Mouse (Mus musculus) MEL (cell line): ENCODE data around the gene Apol7e. TPM values are rescaled to one million over a fixed set of nuclear protein-coding genes. Genes with fewer than 3 reads are reported as not detected.

Source experiments
- DNase-seq: peaks from one replicate; pipeline ENCODE4 v3.0.0; 2011; ENCODE audit warnings: low read depth, low spot score
- H3K27ac ChIP-seq: 2 replicates; pipeline ENCODE4 v1.5.1; 2012; ENCODE audit warnings: low read depth, mild to moderate bottlenecking, control low read depth, low read length, moderate library complexity; ENCODE audit not compliant: control insufficient read depth
- H3K27me3 ChIP-seq, 2 experiments: fragments of 150-350 bp in 1 of 2; sonication (generic) in 1 of 2; 2 replicates each; pipeline ENCODE4 v1.6.1; 2012; ENCODE audit warnings: low read length in 2 of 2, mild to moderate bottlenecking in 2 of 2, improper control_type of control experiment in 1 of 2, moderate library complexity in 1 of 2; ENCODE audit not compliant: insufficient read depth in 2 of 2, control insufficient read depth in 1 of 2
- H3K36me3 ChIP-seq, 2 experiments: 2 replicates each; pipeline ENCODE4 v1.6.1; 2012 to 2014; ENCODE audit warnings: low read length in 2 of 2, improper control_type of control experiment in 1 of 2, inconsistent platforms in 1 of 2, mild to moderate bottlenecking in 1 of 2; ENCODE audit not compliant: insufficient read depth in 2 of 2, control insufficient read depth in 1 of 2
- H3K4me1 ChIP-seq, 2 experiments: fragments of 150-350 bp in 1 of 2; sonication (generic) in 1 of 2; 2 replicates each; pipeline ENCODE4 v1.6.1; 2012; ENCODE audit warnings: low read length in 2 of 2, improper control_type of control experiment in 1 of 2, mild to moderate bottlenecking in 1 of 2; ENCODE audit not compliant: insufficient read depth in 2 of 2, control insufficient read depth in 1 of 2
- H3K4me3 ChIP-seq, 2 experiments: fragments of 150-350 bp in 1 of 2; sonication (generic) in 1 of 2; 2 replicates each; pipeline ENCODE4 v1.5.1; 2012; ENCODE audit warnings: low read depth in 2 of 2, low read length in 2 of 2, mild to moderate bottlenecking in 2 of 2, moderate library complexity in 2 of 2, control low read depth in 1 of 2, improper control_type of control experiment in 1 of 2; ENCODE audit not compliant: control insufficient read depth in 1 of 2, insufficient read depth in 1 of 2
- H3K79me2 ChIP-seq: 2 replicates; pipeline ENCODE4 v1.6.1; 2012; ENCODE audit warnings: mild to moderate bottlenecking, low read length, moderate library complexity; ENCODE audit not compliant: control insufficient read depth, poor library complexity, insufficient read depth
- H3K9ac ChIP-seq: 2 replicates; pipeline ENCODE4 v1.6.1; 2012; ENCODE audit warnings: low read depth, mild to moderate bottlenecking, control low read depth, low read length, moderate library complexity; ENCODE audit not compliant: control insufficient read depth, poor library complexity, severe bottlenecking
- H3K9me3 ChIP-seq: fragments of 150-350 bp; sonication (generic); replicated peaks from 2 replicates; pipeline ENCODE4 v1.6.1; 2012; ENCODE audit warnings: mild to moderate bottlenecking, low read length, improper control_type of control experiment, moderate library complexity; ENCODE audit not compliant: insufficient read depth
- BHLHE40 ChIP-seq: IDR thresholded peaks from 2 replicates; pipeline ENCODE4 v1.6.1; 2012; ENCODE audit warnings: low read depth, mild to moderate bottlenecking, inconsistent platforms, low read length, improper control_type of control experiment, borderline replicate concordance
- ELF1 ChIP-seq: IDR thresholded peaks from 2 replicates; pipeline ENCODE4 v1.6.1; 2014; ENCODE audit warnings: low read depth, mild to moderate bottlenecking, inconsistent platforms, low read length, improper control_type of control experiment, moderate library complexity
- HCFC1 ChIP-seq: IDR thresholded peaks from 2 replicates; pipeline ENCODE4 v1.6.1; 2012; ENCODE audit warnings: low read depth, mild to moderate bottlenecking, inconsistent platforms, low read length, improper control_type of control experiment, moderate library complexity
- JUND ChIP-seq: IDR thresholded peaks from 2 replicates; pipeline ENCODE4 v1.6.1; 2011; ENCODE audit warnings: low read depth, mild to moderate bottlenecking, improper control_type of control experiment, low read length
- KAT2A ChIP-seq: conservative IDR thresholded peaks from 2 replicates; pipeline ENCODE4 v1.6.1; 2012; ENCODE audit warnings: low read depth, low read length, improper control_type of control experiment, inconsistent platforms
- MAX ChIP-seq: IDR thresholded peaks from 2 replicates; pipeline ENCODE4 v1.6.1; 2011; ENCODE audit warnings: low read length, improper control_type of control experiment
- MXI1 ChIP-seq: IDR thresholded peaks from 2 replicates; pipeline ENCODE4 v1.6.1; 2011; ENCODE audit warnings: mild to moderate bottlenecking, low read depth, low read length, improper control_type of control experiment
- NRF1 ChIP-seq: IDR thresholded peaks from 2 replicates; pipeline ENCODE4 v1.6.1; 2014; ENCODE audit warnings: low read depth, mild to moderate bottlenecking, inconsistent platforms, low read length, improper control_type of control experiment, moderate library complexity; ENCODE audit not compliant: poor library complexity, insufficient read depth, severe bottlenecking
- POLR2A ChIP-seq, 2 experiments: IDR thresholded peaks; 2 replicates each; pipeline ENCODE4 v1.6.1; 2011 to 2012; ENCODE audit warnings: low read length in 2 of 2, mild to moderate bottlenecking in 2 of 2, control low read depth in 1 of 2, improper control_type of control experiment in 1 of 2, low read depth in 1 of 2, moderate library complexity in 1 of 2; ENCODE audit not compliant: control insufficient read depth in 1 of 2, insufficient read depth in 1 of 2, poor library complexity in 1 of 2
- POLR2AphosphoS2 ChIP-seq: IDR thresholded peaks from 2 replicates; pipeline ENCODE4 v1.6.1; 2011; ENCODE audit warnings: low read length, improper control_type of control experiment
- RCOR1 ChIP-seq: IDR thresholded peaks from 2 replicates; pipeline ENCODE4 v1.6.1; 2012; ENCODE audit warnings: low read depth, mild to moderate bottlenecking, inconsistent platforms, low read length, improper control_type of control experiment
- UBTF ChIP-seq: IDR thresholded peaks from 2 replicates; pipeline ENCODE4 v1.6.1; 2012; ENCODE audit warnings: low read depth, mild to moderate bottlenecking, inconsistent platforms, low read length, improper control_type of control experiment, moderate library complexity, borderline replicate concordance; ENCODE audit not compliant: insufficient read depth
- USF2 ChIP-seq, 2 experiments: IDR thresholded peaks; 2 replicates each; pipeline ENCODE4 v1.6.1; 2011 to 2012; ENCODE audit warnings: improper control_type of control experiment in 2 of 2, low read length in 2 of 2, borderline replicate concordance in 1 of 2, inconsistent platforms in 1 of 2, low read depth in 1 of 2, mild to moderate bottlenecking in 1 of 2; ENCODE audit not compliant: insufficient read depth in 1 of 2
- ZC3H11A ChIP-seq: IDR thresholded peaks from 2 replicates; pipeline ENCODE4 v1.6.1; 2012; ENCODE audit warnings: low read depth, mild to moderate bottlenecking, inconsistent platforms, low read length, improper control_type of control experiment
- ZKSCAN1 ChIP-seq: IDR thresholded peaks from 2 replicates; pipeline ENCODE4 v1.6.1; 2012; ENCODE audit warnings: low read depth, mild to moderate bottlenecking, inconsistent platforms, low read length, improper control_type of control experiment, moderate library complexity
- ZMIZ1 ChIP-seq: IDR thresholded peaks from 2 replicates; pipeline ENCODE4 v1.6.1; 2012; ENCODE audit warnings: low read depth, mild to moderate bottlenecking, inconsistent platforms, low read length, improper control_type of control experiment, moderate library complexity
- ZNF384 ChIP-seq: IDR thresholded peaks from 2 replicates; pipeline ENCODE4 v1.6.1; 2012; ENCODE audit warnings: low read depth, mild to moderate bottlenecking, inconsistent platforms, low read length, improper control_type of control experiment
- polyA plus RNA-seq, 2 experiments: library from polyadenylated mRNA; stranded (reverse) in 1 of 2; unstranded in 1 of 2; fragments of >175 nt in 1 of 2; fragments of >200 nt in 1 of 2; gene quantifications; 2 replicates each; pipeline versions ENCODE4 v1.2.1 to v1.2.4; 2012; ENCODE audit warnings: low replicate concordance in 2 of 2, low read depth in 1 of 2; ENCODE audit not compliant: insufficient read length in 2 of 2, insufficient read depth in 1 of 2, missing spikeins in 1 of 2
- total RNA-seq: library from RNA; depleted of rRNA; stranded (reverse); fragments of 300-350 nt; gene quantifications from 2 replicates; pipeline ENCODE4 v1.2.3, GENCODE M21; 2012

The Apol7e gene
- total and polyA plus RNA-seq, 3 experiments, result not detected

DNA sequence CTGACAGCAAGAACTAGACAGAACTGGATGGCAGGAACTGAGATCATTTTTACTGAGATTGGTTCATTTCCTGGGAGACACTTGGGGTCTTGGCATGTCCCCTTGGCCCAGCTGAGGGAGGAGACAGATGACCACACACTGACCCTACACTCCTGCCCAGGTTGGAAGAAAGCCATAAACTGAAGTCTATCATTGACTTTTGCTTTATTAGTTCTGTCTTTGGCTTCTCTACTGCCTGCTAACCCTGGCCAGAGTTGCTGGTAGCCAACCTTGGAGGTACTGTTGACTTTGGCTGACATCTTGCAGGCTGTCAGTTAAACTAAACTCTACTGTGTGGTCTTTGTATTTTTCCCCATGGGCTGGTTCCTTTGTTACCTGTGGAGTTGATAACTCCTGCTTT lies 46.4 kb downstream of the Apol7e start:
- Histone ChIP-seq H3K9me3 (no peaks in the 10 kb centered on the region), H3K27ac (no peak overlapping the region)

DNA sequence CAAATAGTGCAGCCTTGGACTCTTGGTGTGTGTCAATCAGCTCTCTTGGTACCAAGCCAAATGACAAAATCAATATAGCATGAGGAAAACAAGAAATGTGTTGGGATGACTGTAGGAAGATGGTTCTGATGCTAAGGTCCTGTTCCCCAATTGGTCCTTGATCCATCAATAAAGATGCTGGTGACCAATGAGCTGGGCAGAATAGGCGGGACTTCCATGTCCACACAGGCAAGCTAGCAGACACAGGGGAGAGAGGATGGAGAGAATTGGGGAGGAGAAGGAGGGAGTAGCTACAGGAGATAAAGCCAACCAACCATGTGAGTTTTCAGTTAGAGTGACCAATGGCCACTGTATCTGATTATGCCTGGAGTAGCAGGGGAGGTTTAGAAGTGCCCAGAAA lies 47.7 kb downstream of the Apol7e start:
- Histone ChIP-seq H3K9me3 (no peaks in the 10 kb centered on the region), H3K79me2 (no peaks in the 10 kb centered on the region), H3K27ac (no peak overlapping the region), H3K36me3 (peaks cover 0 to 3% of the 10 kb centered on the region in 2 experiments; a peak in 1 of 4 replicates)
- no peak for DNase-seq
- TF ChIP-seq ELF1, result no peak
- TF ChIP-seq POLR2A (IDR thresholded peaks at IDR 0.05; ENCODE audit: control insufficient read depth in 1 of 2, insufficient read depth in 1 of 2, low read depth in 1 of 2, low read length in 2 of 2, poor library complexity in 1 of 2), result no peak
- no peak for TF ChIP-seq JUND
- TF ChIP-seq KAT2A, result no peak
- no peak for TF ChIP-seq BHLHE40
- TF ChIP-seq MXI1, result no peak
- no peak for TF ChIP-seq RCOR1
- no peak for TF ChIP-seq ZMIZ1
- TF ChIP-seq NRF1, result no peak
- TF ChIP-seq MAX, result no peak
- TF ChIP-seq USF2 (IDR thresholded peaks at IDR 0.05; ENCODE audit: borderline replicate concordance in 1 of 2, insufficient read depth in 1 of 2, low read depth in 1 of 2, low read length in 2 of 2), result no peak
- TF ChIP-seq ZKSCAN1, result no peak
- TF ChIP-seq ZC3H11A, result no peak
- no peak for TF ChIP-seq ZNF384
- no peak for TF ChIP-seq UBTF
- no peak for TF ChIP-seq HCFC1
- TF ChIP-seq, all 39 proteins: peak for 0
- no peaks in the 10 kb centered on the region for H3K27me3 ChIP-seq
- peaks cover 0 to 3% of the 10 kb centered on the region in 2 experiments; a peak in 1 of 4 replicates for H3K4me1 ChIP-seq
- H3K4me3 ChIP-seq, result no peak overlapping the region
- H3K9ac ChIP-seq, result no peak overlapping the region

More for the DNA sequence above, 46.4 kb downstream of the Apol7e start:
- no peak for DNase-seq
- no peak overlapping the region for H3K4me3 ChIP-seq
- H3K27me3 ChIP-seq, result no peaks in the 10 kb centered on the region
- H3K4me1 ChIP-seq, result peaks cover 0 to 3% of the 10 kb centered on the region in 2 experiments; a peak in 1 of 4 replicates
- peaks cover 0 to 3% of the 10 kb centered on the region in 2 experiments; a peak in 1 of 4 replicates for H3K36me3 ChIP-seq
- H3K79me2 ChIP-seq, result no peaks in the 10 kb centered on the region
- no peak for TF ChIP-seq POLR2AphosphoS2
- TF ChIP-seq, all 39 proteins: peak for 0
- no peak overlapping the region for H3K9ac ChIP-seq
